Mouse (Mus musculus): ENCODE measurements around the gene B3glct. TPM values are rescaled to one million over a fixed set of nuclear protein-coding genes. Genes with fewer than 3 reads are reported as not detected.

Gene B3glct
- polyA plus RNA-seq (2014; fragmentation: Nextera tagmentation; extraction: Ambion mirVana): 14.9 and 15.0 TPM in 2 replicates

DNA sequence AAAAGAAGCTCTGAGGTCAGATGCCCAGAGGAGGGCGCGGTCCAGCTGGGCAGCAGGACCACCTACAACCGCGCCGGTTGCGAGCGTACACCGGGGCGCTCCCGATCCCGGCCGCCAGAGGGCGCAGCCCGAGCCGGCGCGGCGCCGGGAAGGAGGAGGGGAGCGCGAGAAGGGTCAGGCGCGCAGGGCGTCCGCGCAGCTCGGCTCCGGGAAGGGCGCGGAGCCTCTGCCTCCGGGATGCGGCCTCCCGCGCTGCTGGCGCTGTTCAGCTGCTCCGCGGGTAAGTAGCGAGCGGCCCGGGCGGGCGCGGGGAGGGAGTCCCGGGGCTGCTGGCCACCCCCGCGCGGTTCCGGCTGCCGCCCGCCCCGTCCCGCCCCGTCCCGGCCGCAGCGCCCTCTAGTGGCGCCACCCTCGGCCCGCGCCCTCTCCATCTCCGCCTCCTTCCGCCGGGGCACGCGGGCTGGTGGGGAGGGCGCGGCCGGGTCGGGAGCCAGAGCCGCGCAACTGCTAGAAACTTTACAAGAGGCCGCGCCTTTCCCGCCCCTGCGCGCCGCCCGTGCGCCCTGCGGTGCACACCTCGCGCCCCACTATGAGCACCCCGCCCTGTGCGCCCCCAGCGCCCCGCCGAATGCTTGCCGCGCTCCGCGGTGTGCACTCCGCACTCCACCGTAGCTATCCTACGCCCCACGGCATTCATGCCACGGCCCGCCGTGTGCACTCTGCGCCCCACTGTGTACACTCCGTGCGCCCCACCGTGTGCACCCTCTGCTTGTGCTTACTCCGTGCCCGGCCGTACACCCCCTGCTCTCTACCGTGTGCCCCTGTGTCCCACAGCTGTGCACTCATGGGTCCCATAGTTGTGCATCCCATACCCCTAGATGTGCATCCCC, at the start of gene B3glct:
B3glct (plus strand) TSS at position 131 of the 890 bp plus-strand sequence.
- Histone ChIP-seq H3K4me3 (ENCODE audit: low read depth, low read length) (peak within 1 kb of the TSS; percentile 77), H3K36me3 (ENCODE audit: control insufficient read depth, insufficient read depth, low read length) (no peaks in the 10 kb centered on the region), H3K9me3 (replicated peaks; ENCODE audit: control insufficient read depth, low read length) (no peaks in the 10 kb centered on the region), H3K4me2 (peak within 1 kb of the TSS; percentile 92), H3K9ac (ENCODE audit: low read depth, low read length) (peak within 1 kb of the TSS; percentile 89), H3K27me3 (ENCODE audit: control insufficient read depth, insufficient read depth, low read length) (0 out of 2 replicates have a peak, but pooled peaks cover 3% of the 10 kb centered on the region), H3K4me1 (ENCODE audit: control insufficient read depth, insufficient read depth, low read length) (peaks cover 5% of the 10 kb centered on the region; the same call in 1 of the 2 replicates), H3K27ac (ENCODE audit: low read depth, low read length) (peak within 1 kb of the TSS; percentile 70)
- peak; percentile 97 for ATAC-seq (replicated peaks; ENCODE audit: insufficient number of reproducible peaks, low FRiP score, low TSS enrichment)
- WGBS (ENCODE audit: insufficient replicate concordance): 0% methylated on average over 62 of the region's 106 CpGs

DNA sequence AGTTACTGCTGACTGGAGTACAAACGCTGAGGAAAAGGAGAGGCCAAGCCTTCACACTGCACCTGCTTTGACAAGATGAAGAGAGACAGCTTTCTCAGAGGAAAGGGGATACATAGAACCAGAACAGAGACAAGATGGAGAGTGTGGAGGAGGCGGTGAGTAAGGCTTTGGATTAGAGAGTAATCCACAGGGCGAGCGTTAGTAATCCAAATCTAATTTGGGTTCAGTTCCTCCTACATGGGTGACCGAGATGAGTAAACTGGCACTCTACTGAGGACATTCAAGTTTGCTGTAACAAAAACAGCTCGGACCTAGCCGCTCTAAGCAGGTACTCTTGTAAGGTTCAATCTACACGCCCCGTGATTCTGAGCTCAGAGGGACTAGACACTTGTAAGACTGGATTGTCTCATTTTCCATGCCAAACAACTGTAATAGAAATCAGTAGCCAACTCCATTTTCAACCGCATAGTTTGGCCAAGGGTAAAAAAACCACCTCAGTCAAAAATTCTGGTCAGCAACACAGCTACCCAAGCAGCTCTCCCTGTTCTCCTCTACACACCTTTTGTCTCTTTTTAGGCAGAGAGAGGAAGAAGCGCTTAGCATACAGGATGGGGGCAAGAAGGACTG, 43.5 kb upstream of the B3glct start:
- H3K4me3 ChIP-seq (ENCODE audit: low read depth, low read length): peak overlapping the region; percentile 78
- WGBS (ENCODE audit: insufficient replicate concordance): 75% methylated on average over 11 of the region's 11 CpGs
- no peak for ATAC-seq (replicated peaks; ENCODE audit: insufficient number of reproducible peaks, low FRiP score, low TSS enrichment)
- peak overlapping the region; percentile 81 for H3K4me2 ChIP-seq
- peak overlapping the region; percentile 82; the same call in 1 of the 2 replicates for H3K9ac ChIP-seq (ENCODE audit: low read depth, low read length)
- peaks cover 8% of the 10 kb centered on the region; the same call in 1 of the 2 replicates for H3K4me1 ChIP-seq (ENCODE audit: control insufficient read depth, insufficient read depth, low read length)
- no peaks in the 10 kb centered on the region for H3K9me3 ChIP-seq (replicated peaks; ENCODE audit: control insufficient read depth, low read length)
- H3K27ac ChIP-seq (ENCODE audit: low read depth, low read length): no peak overlapping the region
- peaks cover 17% of the 10 kb centered on the region for H3K36me3 ChIP-seq (ENCODE audit: control insufficient read depth, insufficient read depth, low read length)
- no peaks in the 10 kb centered on the region for H3K27me3 ChIP-seq (ENCODE audit: control insufficient read depth, insufficient read depth, low read length)

DNA sequence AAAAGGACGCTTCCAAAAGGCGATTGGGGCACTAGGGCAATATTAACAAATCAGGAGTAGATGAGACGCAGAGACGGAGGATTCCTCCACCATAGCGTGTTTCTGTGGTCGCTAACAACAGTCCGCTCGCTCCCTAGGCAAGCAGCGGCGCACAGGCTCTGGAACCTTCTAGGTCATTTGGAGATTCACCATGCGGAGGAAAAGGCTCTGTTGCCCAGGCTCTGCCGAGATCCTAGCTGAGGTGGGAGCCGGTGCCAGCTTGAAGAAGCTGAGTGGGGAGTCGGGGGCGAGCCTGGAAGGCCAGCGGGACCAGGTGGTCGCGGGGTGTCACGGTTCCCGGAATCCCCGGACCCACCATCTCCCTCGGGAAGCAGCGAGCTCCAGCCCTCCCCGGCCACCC, 42.5 kb upstream of the B3glct start:
- Histone ChIP-seq H3K27ac (ENCODE audit: low read depth, low read length) (peak overlapping the region; percentile 79), H3K4me1 (ENCODE audit: control insufficient read depth, insufficient read depth, low read length) (peaks cover 8% of the 10 kb centered on the region; the same call in 1 of the 2 replicates), H3K36me3 (ENCODE audit: control insufficient read depth, insufficient read depth, low read length) (peaks cover 10% of the 10 kb centered on the region; the same call in 1 of the 2 replicates), H3K4me3 (ENCODE audit: low read depth, low read length) (peak overlapping the region; percentile 78), H3K4me2 (peak overlapping the region; percentile 81), H3K27me3 (ENCODE audit: control insufficient read depth, insufficient read depth, low read length) (no peaks in the 10 kb centered on the region), H3K9ac (ENCODE audit: low read depth, low read length) (peak overlapping the region; percentile 82), H3K9me3 (replicated peaks; ENCODE audit: control insufficient read depth, low read length) (no peaks in the 10 kb centered on the region)
- WGBS (ENCODE audit: insufficient replicate concordance): 1% methylated on average over 24 of the region's 24 CpGs
- no peak for ATAC-seq (replicated peaks; ENCODE audit: insufficient number of reproducible peaks, low FRiP score, low TSS enrichment)

GRCm38 (mm10) chr5:149636075-149636920, 41.7 kb upstream of the B3glct start, which contains the start of gene Hsph1:
Gene Hsph1 (minus strand): TSS chr5:149636376.
- Histone ChIP-seq H3K9ac (ENCODE audit: low read depth, low read length) (peak within 1 kb of the TSS; percentile 82), H3K27me3 (ENCODE audit: control insufficient read depth, insufficient read depth, low read length) (no peaks in the 10 kb centered on the region), H3K4me3 (ENCODE audit: low read depth, low read length) (peak within 1 kb of the TSS; percentile 78), H3K4me1 (ENCODE audit: control insufficient read depth, insufficient read depth, low read length) (peaks cover 8% of the 10 kb centered on the region; the same call in 1 of the 2 replicates), H3K27ac (ENCODE audit: low read depth, low read length) (peak within 1 kb of the TSS; percentile 79), H3K36me3 (ENCODE audit: control insufficient read depth, insufficient read depth, low read length) (peaks cover 3% of the 10 kb centered on the region; the same call in 1 of the 2 replicates), H3K9me3 (replicated peaks; ENCODE audit: control insufficient read depth, low read length) (no peaks in the 10 kb centered on the region), H3K4me2 (peak within 1 kb of the TSS; percentile 81)
- under 1% methylated on average over 60 of the region's 60 CpGs for WGBS (ENCODE audit: insufficient replicate concordance)
- ATAC-seq (replicated peaks; ENCODE audit: insufficient number of reproducible peaks, low FRiP score, low TSS enrichment): peak; percentile 99

- H3K4me1 ChIP-seq (ENCODE audit: control insufficient read depth, insufficient read depth, low read length): peaks cover 8% of the 10 kb centered on the region; the same call in 1 of the 2 replicates
- peak overlapping the region; percentile 81 for H3K4me2 ChIP-seq
- H3K9ac ChIP-seq (ENCODE audit: low read depth, low read length): no peak overlapping the region; the same call in 1 of the 2 replicates
- ATAC-seq (replicated peaks; ENCODE audit: insufficient number of reproducible peaks, low FRiP score, low TSS enrichment): no peak
- 69% methylated on average over 8 of the region's 8 CpGs for WGBS (ENCODE audit: insufficient replicate concordance)
- no peaks in the 10 kb centered on the region for H3K27me3 ChIP-seq (ENCODE audit: control insufficient read depth, insufficient read depth, low read length)
- no peak overlapping the region for H3K27ac ChIP-seq (ENCODE audit: low read depth, low read length)
- 0 out of 2 replicates have a peak overlapping the region, but pooled peaks have one; percentile 78 for H3K4me3 ChIP-seq (ENCODE audit: low read depth, low read length)
- H3K9me3 ChIP-seq (replicated peaks; ENCODE audit: control insufficient read depth, low read length): no peaks in the 10 kb centered on the region
- H3K36me3 ChIP-seq (ENCODE audit: control insufficient read depth, insufficient read depth, low read length): no peaks in the 10 kb centered on the region
Measured at GRCm38 (mm10) chr5:149637306-149637705, 40.7 kb upstream of the B3glct start.

- no peaks in the 10 kb centered on the region for H3K27me3 ChIP-seq (ENCODE audit: control insufficient read depth, insufficient read depth, low read length)
- no peak overlapping the region for H3K4me2 ChIP-seq
- 73% methylated on average over 8 of the region's 8 CpGs for WGBS (ENCODE audit: insufficient replicate concordance)
- no peaks in the 10 kb centered on the region for H3K9me3 ChIP-seq (replicated peaks; ENCODE audit: control insufficient read depth, low read length)
- H3K4me3 ChIP-seq (ENCODE audit: low read depth, low read length): no peak overlapping the region
- ATAC-seq (replicated peaks; ENCODE audit: insufficient number of reproducible peaks, low FRiP score, low TSS enrichment): peak; percentile 76
- no peaks in the 10 kb centered on the region for H3K4me1 ChIP-seq (ENCODE audit: control insufficient read depth, insufficient read depth, low read length)
- no peaks in the 10 kb centered on the region for H3K36me3 ChIP-seq (ENCODE audit: control insufficient read depth, insufficient read depth, low read length)
- H3K27ac ChIP-seq (ENCODE audit: low read depth, low read length): no peak overlapping the region
- no peak overlapping the region for H3K9ac ChIP-seq (ENCODE audit: low read depth, low read length)
Measured at GRCm38 (mm10) chr5:149641277-149641892, 36.6 kb upstream of the B3glct start.

DNA sequence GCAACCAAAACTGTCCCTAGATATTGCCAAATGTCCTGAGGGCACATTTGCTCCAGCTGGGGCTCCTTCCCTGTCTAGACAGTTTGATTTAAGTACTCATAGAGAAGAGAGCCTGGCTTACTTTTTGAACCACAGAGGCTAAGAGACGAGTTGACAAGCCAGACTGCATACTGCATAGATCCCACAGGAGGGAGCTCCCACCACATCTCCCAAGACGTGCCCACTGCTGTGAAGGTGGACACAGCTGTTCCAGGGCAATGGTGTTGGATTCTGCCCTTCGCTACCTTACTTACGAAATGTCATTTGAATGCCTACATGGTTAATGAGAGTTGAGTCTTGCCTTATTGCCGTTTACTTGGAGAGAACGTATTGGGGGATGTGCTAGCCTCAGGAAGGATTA, 35.7 kb upstream of the B3glct start:
- no peak overlapping the region for H3K9ac ChIP-seq (ENCODE audit: low read depth, low read length)
- no peak overlapping the region for H3K4me3 ChIP-seq (ENCODE audit: low read depth, low read length)
- H3K36me3 ChIP-seq (ENCODE audit: control insufficient read depth, insufficient read depth, low read length): no peaks in the 10 kb centered on the region
- no peak overlapping the region for H3K4me2 ChIP-seq
- no peaks in the 10 kb centered on the region for H3K27me3 ChIP-seq (ENCODE audit: control insufficient read depth, insufficient read depth, low read length)
- 58% methylated on average over 6 of the region's 6 CpGs for WGBS (ENCODE audit: insufficient replicate concordance)
- no peaks in the 10 kb centered on the region for H3K4me1 ChIP-seq (ENCODE audit: control insufficient read depth, insufficient read depth, low read length)
- no peaks in the 10 kb centered on the region for H3K9me3 ChIP-seq (replicated peaks; ENCODE audit: control insufficient read depth, low read length)
- H3K27ac ChIP-seq (ENCODE audit: low read depth, low read length): no peak overlapping the region
- ATAC-seq (replicated peaks; ENCODE audit: insufficient number of reproducible peaks, low FRiP score, low TSS enrichment): no peak

Data from heart, embryonic 11.5 days (tissue).